Mouse (Mus musculus) kidney, postnatal 36 days (tissue): Measurements from ENCODE around the gene D16Ertd472e.

Experiments used
- DNase-seq, 2 experiments: peaks; one replicate each; pipeline ENCODE4 v3.0.0; 2021 to 2022; ENCODE audit warnings: mixed read lengths in 2 of 2

D16Ertd472e gene

DNA sequence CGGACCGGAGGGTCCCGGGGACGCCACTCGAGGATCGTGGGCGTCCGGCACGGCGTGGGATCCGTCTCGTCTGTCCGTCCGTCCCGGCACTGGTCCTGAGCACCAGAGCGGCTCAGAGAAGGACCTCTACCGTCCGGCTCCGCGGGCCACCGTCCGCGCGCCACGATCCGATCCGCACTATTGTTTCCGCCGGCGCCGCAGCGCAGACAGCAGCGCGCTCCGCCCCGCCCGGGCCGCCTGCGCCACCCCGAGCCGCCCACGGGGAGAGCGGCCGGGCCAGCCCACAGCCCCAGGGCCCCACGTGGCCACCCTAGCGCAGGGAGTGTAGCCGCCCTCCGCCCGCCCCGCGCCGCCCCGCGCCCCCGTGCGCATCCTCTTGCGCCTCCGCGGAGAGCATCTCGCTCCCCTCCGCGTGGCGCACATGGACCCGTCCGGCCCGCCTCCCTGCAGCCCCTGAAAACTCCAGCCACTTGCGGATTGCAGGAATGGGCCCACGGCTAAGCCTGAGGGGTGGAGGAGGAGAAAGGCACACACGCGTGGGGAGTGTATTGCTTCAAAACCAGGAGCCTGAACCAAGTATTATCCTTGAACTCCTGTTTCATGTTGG lies at the start of gene D16Ertd472e:
D16Ertd472e (minus strand) TSS at position 231 of the 607 bp plus-strand sequence.
- DNase-seq: peak; percentile 80 to 87

DNA sequence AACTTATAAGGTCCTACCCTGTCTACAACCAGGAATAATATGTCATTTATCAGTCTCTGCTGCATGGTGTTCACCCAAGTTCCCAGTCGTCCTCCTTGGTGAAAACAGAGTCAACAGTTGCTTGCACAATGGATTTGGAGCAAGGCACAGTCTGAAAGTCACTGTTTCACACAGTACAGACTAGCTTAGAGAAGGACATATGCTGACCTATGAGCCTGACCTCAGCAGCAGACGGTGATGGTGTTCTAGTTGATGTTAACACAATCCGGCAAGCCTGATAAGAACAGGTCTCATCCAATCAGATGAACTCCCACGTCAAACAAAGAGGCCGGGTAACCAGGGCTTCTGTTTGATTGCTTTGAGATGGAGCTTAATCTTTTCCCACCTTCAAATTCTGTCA lies 46.2 kb upstream of the D16Ertd472e start:
- no peak for DNase-seq

DNA sequence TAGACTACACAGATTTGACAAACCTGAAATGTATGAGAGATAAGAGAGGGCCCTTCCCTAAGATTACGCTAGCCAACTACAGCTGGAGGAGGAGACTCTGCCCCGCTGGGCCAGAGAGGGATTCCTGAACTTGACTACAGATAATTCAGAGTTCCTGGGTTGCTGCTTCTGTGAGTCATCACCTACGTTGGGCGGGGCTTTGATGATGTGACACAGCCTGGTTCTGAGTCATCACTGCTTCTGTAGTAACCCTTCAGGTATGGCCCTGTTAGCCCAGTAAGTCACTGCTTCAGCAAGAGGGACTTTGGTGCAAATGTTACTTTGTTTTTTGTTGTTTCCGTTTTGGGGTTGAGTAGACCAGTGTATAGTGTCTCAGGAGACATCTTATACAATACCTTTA lies 42.9 kb upstream of the D16Ertd472e start:
- DNase-seq: peak in 1 of 2 experiments; percentile 39

DNA sequence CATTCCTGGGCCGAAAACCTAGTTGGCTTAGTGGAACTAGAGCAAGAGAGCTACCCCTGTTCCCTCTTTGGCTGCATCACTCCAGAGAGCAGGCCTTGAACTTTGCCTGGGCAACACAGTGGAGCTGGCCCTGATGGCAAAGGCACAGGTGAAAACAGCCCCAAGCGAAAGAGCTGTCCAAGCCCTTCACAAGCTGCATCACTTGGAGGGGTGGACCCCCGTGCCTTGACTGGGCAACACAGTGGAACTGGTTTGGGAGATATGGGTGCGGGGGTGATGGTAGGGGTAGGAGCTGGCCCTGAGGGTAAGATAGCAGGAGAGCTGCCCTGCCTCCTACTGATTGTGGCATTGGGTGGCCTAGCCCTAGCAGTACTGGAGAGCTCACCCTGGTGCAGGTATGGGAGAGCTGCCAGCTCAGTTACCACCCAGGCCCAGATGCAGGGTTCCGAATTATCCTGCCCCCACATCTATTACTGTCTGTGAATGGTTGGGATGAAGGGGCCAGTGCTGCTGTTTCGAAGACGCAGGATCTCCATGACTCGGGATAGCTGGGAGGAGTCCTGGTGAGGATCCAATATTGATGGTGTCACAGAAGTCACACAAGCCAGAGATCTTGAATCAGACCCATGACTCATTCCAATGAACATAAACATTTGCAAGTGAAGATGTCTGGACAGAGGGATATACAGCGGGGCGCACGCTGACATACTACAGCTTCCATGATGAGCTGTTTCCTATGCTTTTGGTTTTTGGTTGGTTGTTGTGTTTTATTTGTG lies 41.4 kb upstream of the D16Ertd472e start:
- no peak for DNase-seq

DNA sequence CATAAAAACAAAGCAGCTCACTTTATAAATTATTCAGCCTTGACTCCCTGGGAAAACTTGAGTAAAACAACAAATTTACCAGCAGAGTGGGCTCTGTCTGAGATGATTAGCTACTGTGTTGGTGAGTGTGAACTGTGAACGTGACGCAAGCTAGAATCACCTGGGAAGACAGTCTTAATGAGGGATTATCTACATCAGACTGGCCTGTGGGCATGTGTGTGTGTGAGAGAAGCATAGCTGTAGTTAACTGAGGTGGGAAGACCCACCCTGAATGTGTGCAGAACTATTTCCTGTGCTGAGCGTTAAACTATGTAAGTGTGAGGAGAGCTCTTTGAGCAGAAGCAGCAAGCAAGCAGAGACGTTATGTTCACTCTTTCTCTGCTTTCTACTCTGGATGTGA lies 29.7 kb upstream of the D16Ertd472e start:
- DNase-seq: no peak

DNA sequence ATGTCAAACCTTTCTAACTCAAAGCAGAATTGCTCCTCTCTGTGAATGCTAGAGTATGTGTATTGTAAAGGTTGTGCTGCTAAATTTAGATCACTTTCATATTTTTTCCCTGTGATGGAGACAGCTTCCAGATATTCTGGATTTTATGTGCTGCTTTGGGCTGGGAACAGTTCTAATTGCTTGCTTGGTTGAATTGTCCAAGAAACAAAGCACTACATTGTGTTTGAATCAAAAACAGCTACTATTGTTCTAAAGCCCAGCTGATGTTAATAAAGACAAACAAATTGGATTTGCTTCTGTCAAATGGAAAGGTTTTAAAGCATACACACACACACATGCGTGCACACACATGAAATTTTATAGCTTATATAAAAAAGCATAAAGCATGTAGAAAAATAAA lies 22.4 kb upstream of the D16Ertd472e start:
- no peak for DNase-seq

DNA sequence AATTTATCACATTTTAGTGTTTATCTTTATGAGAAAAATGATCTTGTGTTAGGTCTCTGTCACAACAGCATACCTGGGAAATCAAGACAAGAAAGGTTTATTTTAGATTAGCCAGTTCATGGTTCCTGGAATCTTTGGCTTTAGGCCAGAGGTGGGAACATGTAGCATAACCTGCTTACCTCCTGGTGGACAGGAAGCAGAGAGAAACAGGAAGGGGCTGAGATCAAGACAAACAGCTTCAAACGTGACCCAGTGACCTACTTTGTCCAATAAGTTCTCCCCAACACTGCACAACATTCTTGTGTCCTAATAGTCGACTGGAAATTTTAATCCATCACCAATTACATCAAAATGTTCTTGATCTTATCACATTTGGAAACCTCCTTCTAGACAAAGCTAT lies 19.9 kb upstream of the D16Ertd472e start:
- peak in 1 of 2 experiments; percentile 29 for DNase-seq

DNA sequence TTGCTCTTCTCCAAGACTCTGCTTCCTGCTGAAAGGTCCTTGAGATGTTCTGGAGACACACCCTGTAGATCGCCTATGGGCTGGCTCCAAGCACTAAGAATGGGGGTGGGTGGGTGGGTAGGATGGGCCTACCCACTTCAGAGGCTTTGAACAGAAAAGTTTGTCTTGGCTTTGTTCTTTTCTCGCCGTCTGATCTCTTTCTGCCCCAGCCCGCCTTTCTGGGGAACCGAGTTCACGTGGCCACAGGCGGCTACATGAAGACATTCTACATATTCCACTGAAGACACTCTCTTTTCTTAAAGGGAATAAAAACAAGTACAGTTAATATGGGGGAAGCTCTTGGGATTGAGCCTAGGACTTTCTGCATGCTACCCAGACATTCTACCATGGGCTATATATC lies 19.3 kb upstream of the D16Ertd472e start:
- no peak for DNase-seq

DNA sequence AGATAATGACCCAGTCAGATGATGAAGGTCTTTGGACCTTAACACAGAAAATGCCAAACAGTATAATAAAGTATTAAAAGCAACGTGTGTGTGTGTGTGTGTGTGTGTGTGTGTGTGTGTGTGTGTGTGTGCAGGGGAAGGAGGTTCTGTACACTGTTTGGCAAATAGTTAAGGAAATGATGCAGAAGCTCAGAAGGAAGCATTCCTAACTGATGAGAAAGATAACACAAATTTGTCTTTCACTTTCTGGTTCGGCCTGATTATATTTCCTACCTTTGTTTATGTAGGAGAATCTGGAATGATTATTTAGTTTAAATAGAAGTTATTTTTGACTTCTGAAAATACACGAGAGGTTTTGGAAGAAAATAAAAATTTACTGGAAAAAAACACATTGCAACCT lies 17.6 kb upstream of the D16Ertd472e start:
- no peak for DNase-seq

DNA sequence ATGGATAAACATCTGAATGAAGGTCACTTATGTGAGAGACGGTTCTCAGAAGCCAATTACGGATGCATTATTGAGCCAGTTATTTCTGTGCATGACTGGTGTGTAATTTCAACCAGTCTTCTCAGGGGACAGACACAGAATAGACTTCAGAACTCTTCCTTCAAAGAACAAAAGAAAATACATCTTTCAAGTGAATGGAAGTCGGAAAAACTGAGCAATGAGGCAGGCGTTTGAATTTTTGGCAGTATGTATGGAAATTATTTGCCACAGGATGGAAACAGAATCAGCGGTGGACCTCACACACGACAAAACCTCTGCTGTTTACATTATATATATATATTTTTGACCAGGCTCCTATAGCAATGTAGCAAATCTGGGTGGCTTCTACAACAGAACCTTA lies 14.6 kb upstream of the D16Ertd472e start:
- DNase-seq: no peak

DNA sequence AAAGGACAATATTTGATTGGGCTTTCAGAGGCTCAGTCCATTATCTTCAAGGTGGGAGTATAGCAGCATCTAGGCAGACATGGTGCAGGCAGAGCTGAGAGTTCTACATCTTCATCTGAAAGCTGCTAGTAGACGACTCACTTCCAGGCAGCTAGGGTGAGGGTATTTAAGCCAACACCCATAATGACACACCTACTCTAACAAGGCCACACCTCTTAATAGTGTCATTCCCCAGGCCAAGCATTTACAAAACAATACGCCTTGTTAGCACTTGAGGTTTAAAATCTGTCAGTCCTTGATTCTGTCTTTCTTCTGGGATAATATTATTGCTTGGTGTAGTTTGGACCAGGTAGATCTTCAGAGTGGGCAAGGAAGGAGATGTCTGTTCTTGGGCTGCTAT lies 12.3 kb upstream of the D16Ertd472e start:
- no peak for DNase-seq

DNA sequence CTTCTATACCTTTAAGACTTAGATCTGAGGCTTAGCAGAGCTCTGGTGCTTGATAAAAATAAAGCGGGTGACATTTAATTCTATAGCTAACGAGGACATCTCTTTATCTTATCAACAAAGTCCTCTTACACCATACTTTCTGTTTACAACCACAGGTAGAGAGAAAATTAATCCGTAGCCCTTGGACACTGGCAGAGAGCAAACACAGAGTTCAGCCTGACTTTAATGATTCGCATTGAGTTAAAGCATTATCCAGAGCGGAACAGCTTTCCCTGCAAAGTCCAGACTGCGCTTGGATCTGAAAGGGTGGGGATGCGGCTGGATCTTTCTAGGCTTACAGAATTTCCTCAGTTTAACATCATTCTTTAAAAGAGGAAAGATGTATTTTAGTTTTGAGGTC lies 10.1 kb upstream of the D16Ertd472e start:
- DNase-seq: no peak

DNA sequence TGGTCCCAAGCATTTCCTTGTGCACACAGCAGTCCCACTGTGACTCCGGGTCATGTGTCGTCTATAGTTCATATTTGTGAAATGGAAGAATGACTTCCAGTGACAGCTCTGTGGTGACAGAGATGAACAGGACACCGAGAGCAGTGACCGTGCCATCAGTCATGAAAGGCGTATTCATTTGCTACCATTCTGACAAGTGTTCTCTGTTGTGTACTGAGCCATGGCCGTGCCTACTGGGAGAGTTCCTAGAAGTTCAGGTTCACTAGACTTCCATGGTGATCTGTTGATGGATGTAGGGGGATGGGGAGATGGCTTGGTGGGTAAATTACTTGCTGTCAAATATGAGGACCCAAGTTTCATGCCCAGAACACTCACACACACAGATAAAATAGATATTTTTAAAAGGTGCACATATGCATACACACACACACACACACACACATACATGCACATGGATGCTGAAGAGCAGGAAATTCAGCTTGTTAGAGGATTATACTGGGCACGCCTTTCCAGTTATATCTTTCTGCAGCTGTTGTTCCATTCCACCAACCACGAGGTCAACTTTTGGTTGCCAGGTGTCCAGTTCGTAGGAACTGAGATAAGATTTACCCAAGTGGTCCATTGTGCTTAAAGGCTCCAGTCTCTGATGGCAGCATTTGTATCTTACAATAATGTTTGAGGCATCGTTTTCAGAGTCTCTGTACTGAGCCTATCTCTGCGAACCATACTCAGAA lies 9.3 kb upstream of the D16Ertd472e start:
- no peak for DNase-seq

DNA sequence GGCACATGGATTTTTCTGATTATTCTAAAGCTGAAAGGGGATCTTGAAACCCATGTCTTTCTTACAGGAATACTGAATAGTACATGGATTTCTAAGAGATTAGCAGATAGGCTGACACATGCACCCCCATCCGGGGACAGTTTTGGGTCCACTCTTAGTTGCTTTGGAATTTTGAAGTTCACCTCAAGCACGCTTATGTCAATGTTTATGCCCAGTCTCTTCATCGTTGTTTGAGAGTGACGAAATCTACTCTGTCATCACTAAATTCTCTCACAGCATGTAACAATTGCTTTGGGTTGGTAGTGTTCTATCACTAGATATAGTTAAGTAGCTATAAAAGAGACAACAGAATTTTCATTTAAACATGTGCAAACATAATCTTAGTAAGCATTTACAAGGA lies 8.7 kb upstream of the D16Ertd472e start:
- DNase-seq: no peak

DNA sequence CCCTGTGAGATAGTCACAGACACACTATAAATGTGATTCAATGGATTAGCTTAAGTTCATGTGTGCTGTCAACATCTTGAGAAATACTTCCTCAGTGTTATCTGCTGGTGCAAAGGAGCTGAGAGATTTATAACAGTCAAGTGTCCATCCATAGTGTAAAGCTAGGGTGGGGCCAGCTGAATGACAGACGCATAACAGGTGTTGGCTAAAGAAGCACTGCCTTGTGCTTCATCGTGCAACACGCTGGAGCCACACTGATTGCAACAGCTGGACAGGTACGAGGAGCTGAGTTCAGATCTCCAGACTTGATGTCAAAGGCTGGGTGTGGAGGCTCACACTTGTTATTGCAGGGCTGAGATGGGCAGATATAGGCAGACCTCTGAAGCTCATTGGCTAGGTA lies 7.5 kb upstream of the D16Ertd472e start:
- no peak for DNase-seq

DNA sequence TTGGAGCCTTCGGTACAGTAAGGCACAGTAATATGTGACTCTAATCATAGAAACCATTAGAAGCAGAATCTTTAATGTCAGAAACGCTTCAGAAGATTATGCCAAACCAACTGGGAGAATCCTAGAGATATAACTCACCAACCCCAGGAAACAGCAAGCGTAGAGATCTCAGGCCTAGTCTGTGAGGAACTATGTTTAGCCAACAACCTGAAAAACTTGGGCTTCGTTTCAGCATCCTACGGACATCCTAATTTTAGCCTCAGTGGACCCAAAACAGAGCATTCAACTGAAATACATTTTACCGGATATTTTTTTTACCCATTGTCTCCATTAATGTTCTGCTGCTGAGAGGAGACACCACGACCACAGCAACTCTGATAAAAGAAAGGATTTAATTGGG lies 3.9 kb upstream of the D16Ertd472e start:
- no peak for DNase-seq

DNA sequence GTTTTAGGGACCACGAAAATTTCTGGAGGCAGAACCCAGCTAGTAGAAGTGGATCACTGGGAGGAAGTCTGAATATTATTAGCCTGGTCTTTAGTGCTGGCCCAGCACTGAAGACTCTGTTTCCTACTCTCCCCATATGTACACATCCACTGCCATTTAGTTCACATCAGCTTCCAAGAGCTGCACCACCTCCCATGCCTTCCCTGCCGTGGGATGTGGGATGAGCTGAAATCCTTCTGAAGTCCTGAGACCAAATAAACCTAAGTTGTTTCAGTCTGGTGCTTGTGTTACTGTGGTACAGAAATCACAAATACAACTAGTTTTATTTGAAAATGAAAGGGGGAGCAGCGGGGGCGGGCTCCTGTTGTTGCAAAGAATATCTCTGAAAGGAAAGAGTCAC lies 2.9 kb upstream of the D16Ertd472e start:
- DNase-seq: no peak

DNA sequence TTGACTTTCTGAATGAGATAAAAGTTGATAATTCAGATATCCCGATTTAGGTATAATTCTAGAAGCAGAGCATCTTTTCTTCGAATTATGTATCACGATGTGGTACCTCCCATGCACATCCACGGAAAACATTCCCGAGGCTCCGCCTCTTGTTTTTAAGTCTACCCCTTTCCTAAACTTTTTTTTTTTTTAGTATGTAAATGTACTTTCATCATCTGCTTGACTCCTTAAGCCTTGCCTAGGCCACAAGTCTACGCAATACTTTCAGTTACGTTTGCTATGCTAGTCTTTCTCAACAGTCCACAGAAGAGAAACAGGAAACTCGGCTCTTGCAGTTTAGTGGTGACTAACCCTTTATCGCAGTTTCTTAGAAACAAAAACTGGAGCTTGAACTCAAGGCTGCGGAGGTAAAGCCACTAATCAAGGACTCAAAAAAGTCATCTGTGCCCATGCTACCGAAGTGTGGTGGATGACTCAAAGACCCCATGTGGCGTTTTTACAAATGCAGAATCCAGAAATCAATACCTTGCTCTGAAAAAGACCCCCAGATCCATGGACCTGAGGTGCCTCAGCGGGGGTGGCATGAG lies 670 bp upstream of the D16Ertd472e start:
- DNase-seq: peak; percentile 13 to 16

DNA sequence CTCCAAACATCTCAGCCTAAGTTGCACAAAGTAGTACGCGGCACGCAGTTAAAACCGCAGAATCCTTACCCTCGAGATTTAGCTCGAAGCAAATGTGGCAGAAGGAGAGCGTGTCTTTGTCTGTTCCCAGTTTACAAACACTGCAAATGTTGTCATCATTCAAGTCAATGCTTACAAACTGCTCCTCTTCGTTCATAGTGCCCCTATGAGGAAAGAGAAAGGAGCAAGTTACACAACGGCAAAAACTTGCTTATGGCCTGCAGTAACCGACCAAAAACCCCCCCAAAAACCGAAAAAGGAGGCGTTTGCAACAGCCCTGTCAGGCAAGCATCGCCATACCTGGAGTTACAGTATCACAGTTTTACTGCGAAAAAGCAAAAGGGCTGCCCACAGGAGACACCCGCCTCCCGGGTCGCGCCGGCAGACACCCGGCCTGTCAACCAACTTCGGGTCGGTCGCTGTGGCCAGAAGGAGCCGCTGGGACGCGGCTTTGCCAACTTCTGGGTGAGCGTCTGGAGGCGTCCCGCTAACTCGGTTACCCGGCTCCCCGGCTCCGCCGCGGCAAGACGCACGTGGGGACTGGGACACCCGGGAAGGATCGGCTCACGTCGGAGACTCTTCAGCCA lies 543 bp downstream of the D16Ertd472e start:
- peak; percentile 26 to 64 for DNase-seq

DNA sequence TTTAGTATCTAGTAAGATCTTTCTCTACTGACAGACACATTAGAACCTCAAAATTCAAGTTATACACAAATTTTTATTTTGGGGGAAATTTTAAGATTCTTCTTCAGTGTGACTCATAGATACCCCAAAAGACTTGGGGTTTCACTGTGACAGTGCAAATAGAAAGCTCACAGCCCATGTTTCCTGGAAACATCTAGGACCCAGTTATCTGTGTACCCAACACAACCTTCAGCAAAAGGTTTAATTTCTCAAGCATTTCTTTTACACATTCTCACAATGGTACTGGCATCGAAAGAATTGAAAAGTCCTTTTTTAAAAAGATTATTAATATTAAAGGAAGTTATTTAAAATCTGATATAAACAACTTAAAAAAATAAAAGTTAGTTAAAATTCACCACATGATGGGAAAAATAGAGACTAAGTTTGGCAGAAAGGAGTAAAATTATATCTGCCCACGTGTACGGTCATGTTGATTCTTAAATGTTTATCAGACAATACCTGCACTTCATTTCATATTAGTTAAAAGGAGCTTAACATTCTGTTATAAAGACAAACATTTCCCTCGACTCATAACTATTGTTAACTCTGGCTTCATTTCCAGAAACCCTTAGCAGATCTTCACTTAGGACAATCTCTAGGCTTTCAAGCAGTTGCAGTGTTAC lies 1.2 kb downstream of the D16Ertd472e start:
- DNase-seq: no peak

DNA sequence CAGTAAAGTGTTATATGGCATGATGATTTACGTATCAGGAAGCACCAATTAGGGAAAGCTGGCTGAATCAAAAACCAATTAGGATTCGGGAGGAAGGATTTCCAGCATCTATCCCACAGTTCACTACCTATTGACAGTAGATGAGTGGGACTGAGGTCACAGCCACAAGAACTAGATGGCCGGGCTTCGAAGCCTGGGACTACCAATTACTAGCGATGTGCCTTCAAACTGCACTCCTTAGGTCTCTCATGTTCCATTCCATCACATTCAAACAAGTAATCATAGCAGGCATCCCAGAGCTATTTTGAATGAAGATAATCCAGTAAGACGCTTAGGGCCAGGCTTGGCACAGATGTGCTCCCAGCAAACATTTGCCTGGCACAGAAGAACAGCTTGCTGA lies 2.3 kb downstream of the D16Ertd472e start:
- no peak for DNase-seq

DNA sequence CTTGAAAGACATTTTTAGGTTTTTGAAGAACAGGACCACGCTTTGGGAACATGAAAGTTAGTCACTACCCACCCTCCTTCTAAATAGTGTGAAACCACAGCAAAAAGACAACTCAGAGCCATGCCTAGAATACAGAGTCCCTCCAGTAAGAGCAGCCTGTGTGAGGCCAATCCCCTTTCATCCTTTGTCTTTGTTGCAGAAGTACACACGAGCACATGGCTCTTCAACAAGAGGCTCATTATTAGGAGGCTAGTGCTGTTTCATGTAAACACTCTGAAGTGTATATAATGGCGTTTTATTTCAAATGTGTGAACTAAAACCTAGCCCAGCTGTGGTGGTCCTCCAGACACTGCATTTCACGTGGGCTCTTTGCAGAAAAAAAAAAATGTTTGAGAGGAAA lies 3.5 kb downstream of the D16Ertd472e start:
- no peak for DNase-seq
